Mouse (Mus musculus) kidney, adult 2 months (tissue): ENCODE results near the gene Gm20708.

ENCODE experiments used
- CTCF ChIP-seq: fragments of 200-500 bp; conservative IDR thresholded peaks from 2 replicates; pipeline ENCODE4 v1.5.1; 2011; ENCODE audit warnings: low read depth, mild to moderate bottlenecking, control low read depth, low read length, moderate library complexity, mixed read lengths; ENCODE audit not compliant: insufficient read depth, insufficient read length
- POLR2A ChIP-seq: fragments of 200-500 bp; IDR thresholded peaks from one replicate; pipeline ENCODE4 v1.6.1; 2011; ENCODE audit warnings: low read depth, low read length, control low read depth

- TF ChIP-seq POLR2A: no peak
- TF ChIP-seq CTCF: no peak
Measured at GRCm38 (mm10) chr11:117813867-117814266, 4.4 kb downstream of the Gm20708 start.
